8 mouse cellular contexts compared by ENCODE assay signal in genomic region chr4:142196626-142197025, GRCm38 (mm10). TPM values are rescaled to one million over a fixed set of nuclear protein-coding genes. Genes with fewer than 3 reads are reported as not detected.
DNase-seq lines count a peak whose midpoint lies in the region; ATAC-seq and TF ChIP-seq lines count a peak whose summit lies in the region.
"Had no signal": no experiment of that assay in that cellular context is flagged by ENCODE, and none has a peak within 500 bp of the region (broad histone marks: within the 10 kb centered on the region; RNA-seq: fewer than 3 reads in every experiment).

No protein-coding gene starts in this region.

- no peaks in the 10 kb centered on the region for H3K9me3 ChIP-seq in hindbrain, embryonic 13.5 days

- H3K4me2 ChIP-seq in hindbrain, embryonic 13.5 days: no peak overlapping the region
- H3K4me2 ChIP-seq: embryonic facial prominence, embryonic 13.5 days had no signal

- no peak for ATAC-seq in hindbrain, embryonic 13.5 days (ENCODE audit: low FRiP score)

- no peak overlapping the region for H3K4me3 ChIP-seq in layer of hippocampus, adult 2 months
- no peak overlapping the region for H3K4me3 ChIP-seq in hindbrain, embryonic 13.5 days
- H3K4me3 ChIP-seq: embryonic facial prominence, embryonic 13.5 days had no signal

- H3K27me3 ChIP-seq in hindbrain, embryonic 13.5 days: no peaks in the 10 kb centered on the region
- H3K27me3 ChIP-seq: embryonic facial prominence, embryonic 13.5 days had no signal

- DNase-seq in layer of hippocampus, adult 2 months (ENCODE audit: low spot score in 2 of 2): no peak
- DNase-seq in layer of hippocampus, postnatal 10 days (ENCODE audit: low spot score in 2 of 2): no peak
- DNase-seq in Muller cell, postnatal 12 days (ENCODE audit: inconsistent ontology term): peak; percentile 69
- DNase-seq in adrenal gland, postnatal 14 days: peak; percentile 70
- peak; percentile 56 to 75 for DNase-seq in kidney, postnatal 4 days
- no peak for DNase-seq in heart, adult 9 months (ENCODE audit: low spot score in 2 of 2)

- no peaks in the 10 kb centered on the region for H3K4me1 ChIP-seq in hindbrain, embryonic 13.5 days (replicated peaks)

- H3K27ac ChIP-seq in layer of hippocampus, adult 2 months: no peak overlapping the region
- no peak overlapping the region for H3K27ac ChIP-seq in hindbrain, embryonic 13.5 days
- H3K27ac ChIP-seq: embryonic facial prominence, embryonic 13.5 days had no signal

- H3K36me3 ChIP-seq in hindbrain, embryonic 13.5 days: no peaks in the 10 kb centered on the region

- TF ChIP-seq CTCF in layer of hippocampus, adult 2 months (conservative IDR thresholded peaks at IDR 0.05): peak; percentile 57

- H3K9ac ChIP-seq in hindbrain, embryonic 13.5 days: no peak overlapping the region
- H3K9ac ChIP-seq: embryonic facial prominence, embryonic 13.5 days had no signal

- 71% methylated on average over 6 of the region's 6 CpGs for WGBS in hindbrain, embryonic 13.5 days

RNA-seq across cellular contexts. Expression of gene Kazn, which starts 42.6 kb away (rescaled TPM):
- 10 to 100 TPM; 41.1 to 42.9 TPM for total RNA-seq in layer of hippocampus, adult 2 months (2021)
- total RNA-seq in layer of hippocampus, postnatal 10 days (2021): 10 to 100 TPM; 40.3 to 52.8 TPM
- 18.2 and 23.8 TPM in 2 replicates for total RNA-seq in adrenal gland, postnatal 14 days (2021)
- 17.9 and 19.1 TPM in 2 replicates for polyA plus RNA-seq in hindbrain, embryonic 13.5 days (2015; fragmentation: Nextera tagmentation; extraction: Ambion mirVana)

Comparison
In these comparisons a context has a peak if more than half of its experiments do, and no peak if none do; other contexts are left out.
1. DNase-seq: peak in Muller cell, postnatal 12 days (single experiment), adrenal gland, postnatal 14 days (single experiment) and kidney, postnatal 4 days (2 of 2); none in layer of hippocampus, adult 2 months (0 of 2), layer of hippocampus, postnatal 10 days (0 of 2) and heart, adult 9 months (0 of 2).